Mouse (Mus musculus): ENCODE data around the gene Espn. TPM values are rescaled to one million over a fixed set of nuclear protein-coding genes. Genes with fewer than 3 reads are reported as not detected.

Espn gene
- polyA plus RNA-seq, 1 experiment from 2014 or later = not detected

DNA sequence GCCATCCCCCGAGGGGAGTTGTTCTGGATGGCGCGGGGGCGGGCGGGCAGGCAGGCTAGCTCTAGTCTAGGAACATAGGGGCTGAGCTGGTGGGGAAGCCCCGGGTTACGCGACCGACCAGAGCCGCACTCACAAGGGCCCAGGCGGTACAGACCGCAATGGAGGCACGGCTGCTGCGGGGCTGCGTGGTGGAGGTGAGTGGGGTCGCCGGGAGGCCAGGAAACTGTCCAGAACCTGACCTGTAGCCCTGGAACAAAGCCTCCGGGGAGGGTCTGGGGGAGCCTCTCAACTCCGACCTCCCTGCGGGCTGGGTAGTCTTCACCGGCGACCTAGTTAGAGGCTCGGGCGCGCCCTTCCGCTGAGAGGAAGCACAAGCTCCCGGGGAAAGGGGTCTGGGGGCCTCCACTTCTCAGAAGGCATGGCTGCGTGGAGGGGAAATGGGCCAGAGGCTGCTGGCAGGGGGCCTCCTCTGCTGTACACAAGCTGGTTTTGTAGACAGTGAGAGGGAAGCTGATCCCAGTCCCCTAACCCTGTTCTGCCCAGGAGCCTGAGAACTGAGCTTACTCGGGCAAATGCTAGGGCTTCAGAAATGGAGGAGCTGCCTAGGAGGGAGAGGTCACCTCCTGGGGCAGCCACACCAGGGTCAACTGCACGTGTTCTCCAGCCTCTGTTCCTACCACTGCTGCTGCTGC is 36.1 kb downstream of the Espn start, which contains the start of gene Tnfrsf25:
Gene Tnfrsf25, plus strand, starts transcription at position 14 of the 692 bp plus-strand sequence.
- Histone ChIP-seq H3K36me3 (ENCODE audit: control insufficient read depth, insufficient read depth, low read length) (peaks cover 5% of the 10 kb centered on the region; the same call in 1 of the 2 replicates), H3K4me3 (replicated peaks; ENCODE audit: low read depth, low read length) (no peak within 1 kb of the TSS), H3K4me2 (ENCODE audit: low read length) (peak within 1 kb of the TSS; percentile 15; the same call in 1 of the 2 replicates), H3K27me3 (ENCODE audit: control insufficient read depth, insufficient read depth, low read length) (peaks cover 66% of the 10 kb centered on the region), H3K9ac (replicated peaks; ENCODE audit: low read length) (no peak within 1 kb of the TSS), H3K4me1 (ENCODE audit: control insufficient read depth, insufficient read depth, low read length) (peaks cover 17% of the 10 kb centered on the region; the same call in 1 of the 2 replicates), H3K9me3 (ENCODE audit: control insufficient read depth, low read length) (no peaks in the 10 kb centered on the region), H3K27ac (replicated peaks; ENCODE audit: low read depth, low read length) (no peak within 1 kb of the TSS)
- DNase-seq = peak; percentile 18
- no peak for ATAC-seq (ENCODE audit: low FRiP score, low TSS enrichment)
- WGBS = 2% methylated on average over 30 of the region's 30 CpGs

GRCm38 (mm10) chr4:152114080-152114479 is 38.1 kb downstream of the Espn start:
- H3K9me3 ChIP-seq (ENCODE audit: control insufficient read depth, low read length) = no peaks in the 10 kb centered on the region
- no peak overlapping the region for H3K9ac ChIP-seq (replicated peaks; ENCODE audit: low read length)
- H3K27ac ChIP-seq (replicated peaks; ENCODE audit: low read depth, low read length) = no peak overlapping the region
- ATAC-seq (ENCODE audit: low FRiP score, low TSS enrichment) (no peak), DNase-seq (no peak)
- H3K4me1 ChIP-seq (ENCODE audit: control insufficient read depth, insufficient read depth, low read length) = peaks cover 8% of the 10 kb centered on the region; the same call in 1 of the 2 replicates
- H3K27me3 ChIP-seq (ENCODE audit: control insufficient read depth, insufficient read depth, low read length) = peaks cover 46% of the 10 kb centered on the region
- H3K4me3 ChIP-seq (replicated peaks; ENCODE audit: low read depth, low read length) = no peak overlapping the region
- peaks cover 5% of the 10 kb centered on the region; the same call in 1 of the 2 replicates for H3K36me3 ChIP-seq (ENCODE audit: control insufficient read depth, insufficient read depth, low read length)
- 56% methylated on average over 16 of the region's 16 CpGs for WGBS
- no peak overlapping the region for H3K4me2 ChIP-seq (ENCODE audit: low read length)

GRCm38 (mm10) chr4:152112329-152112728 is 39.8 kb downstream of the Espn start:
- Histone ChIP-seq H3K9me3 (ENCODE audit: control insufficient read depth, low read length) (no peaks in the 10 kb centered on the region), H3K27me3 (ENCODE audit: control insufficient read depth, insufficient read depth, low read length) (peaks cover 33% of the 10 kb centered on the region), H3K27ac (replicated peaks; ENCODE audit: low read depth, low read length) (no peak overlapping the region), H3K4me2 (ENCODE audit: low read length) (no peak overlapping the region), H3K4me3 (replicated peaks; ENCODE audit: low read depth, low read length) (no peak overlapping the region), H3K36me3 (ENCODE audit: control insufficient read depth, insufficient read depth, low read length) (peaks cover 5% of the 10 kb centered on the region; the same call in 1 of the 2 replicates), H3K4me1 (ENCODE audit: control insufficient read depth, insufficient read depth, low read length) (peaks cover 21% of the 10 kb centered on the region), H3K9ac (replicated peaks; ENCODE audit: low read length) (no peak overlapping the region)
- DNase-seq (no peak), ATAC-seq (ENCODE audit: low FRiP score, low TSS enrichment) (no peak)
- 72% methylated on average over 9 of the region's 9 CpGs for WGBS

DNA sequence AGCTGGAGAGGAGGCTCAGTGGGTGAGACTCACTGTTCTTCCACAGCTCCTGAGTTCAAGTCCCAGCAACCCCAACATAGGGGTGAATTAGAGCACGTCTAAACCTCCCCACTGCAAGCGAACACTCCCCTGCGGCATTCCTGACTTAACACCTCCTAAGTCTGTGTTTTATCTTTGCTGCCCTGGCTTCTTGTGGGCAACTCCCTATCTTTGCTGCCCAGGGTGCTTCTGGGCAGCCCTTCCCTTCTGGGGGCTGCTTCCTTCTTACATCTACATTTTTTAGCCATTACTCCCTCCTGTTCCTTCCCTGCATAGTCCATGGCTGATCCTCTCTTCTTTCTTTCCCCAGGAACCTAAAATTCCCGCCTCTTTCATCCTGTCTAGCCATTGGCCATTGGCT is 41.5 kb downstream of the Espn start:
- H3K9me3 ChIP-seq (ENCODE audit: control insufficient read depth, low read length) = no peaks in the 10 kb centered on the region
- H3K4me3 ChIP-seq (replicated peaks; ENCODE audit: low read depth, low read length) = no peak overlapping the region
- peaks cover 5% of the 10 kb centered on the region; the same call in 1 of the 2 replicates for H3K36me3 ChIP-seq (ENCODE audit: control insufficient read depth, insufficient read depth, low read length)
- H3K27me3 ChIP-seq (ENCODE audit: control insufficient read depth, insufficient read depth, low read length) = peaks cover 21% of the 10 kb centered on the region
- H3K27ac ChIP-seq (replicated peaks; ENCODE audit: low read depth, low read length) = no peak overlapping the region
- no peak overlapping the region for H3K4me2 ChIP-seq (ENCODE audit: low read length)
- no peak for ATAC-seq (ENCODE audit: low FRiP score, low TSS enrichment)
- no peak overlapping the region for H3K9ac ChIP-seq (replicated peaks; ENCODE audit: low read length)
- WGBS = 82% methylated on average over 4 of the region's 4 CpGs
- peaks cover 18% of the 10 kb centered on the region for H3K4me1 ChIP-seq (ENCODE audit: control insufficient read depth, insufficient read depth, low read length)
- DNase-seq = no peak

- H3K4me2 ChIP-seq (ENCODE audit: low read length) = no peak overlapping the region
- H3K4me3 ChIP-seq (replicated peaks; ENCODE audit: low read depth, low read length) = no peak overlapping the region
- H3K27ac ChIP-seq (replicated peaks; ENCODE audit: low read depth, low read length) = no peak overlapping the region
- H3K9me3 ChIP-seq (ENCODE audit: control insufficient read depth, low read length) = no peaks in the 10 kb centered on the region
- H3K9ac ChIP-seq (replicated peaks; ENCODE audit: low read length) = no peak overlapping the region
- 88% methylated on average over 3 of the region's 3 CpGs for WGBS
- peaks cover 5% of the 10 kb centered on the region; the same call in 1 of the 2 replicates for H3K36me3 ChIP-seq (ENCODE audit: control insufficient read depth, insufficient read depth, low read length)
- peaks cover 10% of the 10 kb centered on the region for H3K27me3 ChIP-seq (ENCODE audit: control insufficient read depth, insufficient read depth, low read length)
- DNase-seq (no peak), ATAC-seq (ENCODE audit: low FRiP score, low TSS enrichment) (no peak)
- peaks cover 15% of the 10 kb centered on the region for H3K4me1 ChIP-seq (ENCODE audit: control insufficient read depth, insufficient read depth, low read length)
These were observed 42.7 kb downstream of the Espn start for GRCm38 (mm10) chr4:152109509-152109908.

DNA sequence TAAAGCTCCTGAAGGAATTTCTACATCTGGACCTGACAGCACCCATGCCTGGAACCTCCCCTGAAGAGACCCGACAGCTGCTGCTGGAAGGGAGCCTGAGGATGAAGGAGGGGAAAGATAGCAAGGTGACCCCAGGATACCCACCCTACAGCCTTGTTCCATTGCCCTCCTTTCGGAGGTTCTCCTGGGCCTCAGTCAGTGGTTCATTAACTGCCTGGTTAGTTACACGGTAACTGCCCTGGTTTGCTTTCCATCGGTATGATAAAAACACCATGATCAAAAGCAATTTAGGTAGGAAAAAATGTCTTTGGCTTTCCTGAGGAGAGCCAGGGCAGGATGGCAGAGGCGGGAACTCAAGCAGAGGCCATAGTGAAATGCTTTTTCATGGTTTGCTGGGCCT is 43.5 kb downstream of the Espn start:
- Histone ChIP-seq H3K27ac (replicated peaks; ENCODE audit: low read depth, low read length) (peak overlapping the region; percentile 56; the same call in 1 of the 2 replicates), H3K4me2 (ENCODE audit: low read length) (peak overlapping the region; percentile 61), H3K36me3 (ENCODE audit: control insufficient read depth, insufficient read depth, low read length) (peaks cover 10% of the 10 kb centered on the region; the same call in 1 of the 2 replicates), H3K4me3 (replicated peaks; ENCODE audit: low read depth, low read length) (peak overlapping the region; percentile 35), H3K27me3 (ENCODE audit: control insufficient read depth, insufficient read depth, low read length) (0 out of 2 replicates have a peak, but pooled peaks cover 4% of the 10 kb centered on the region), H3K4me1 (ENCODE audit: control insufficient read depth, insufficient read depth, low read length) (peaks cover 15% of the 10 kb centered on the region), H3K9ac (replicated peaks; ENCODE audit: low read length) (peak overlapping the region; percentile 21; the same call in 1 of the 2 replicates), H3K9me3 (ENCODE audit: control insufficient read depth, low read length) (no peaks in the 10 kb centered on the region)
- WGBS = 84% methylated on average over 5 of the region's 5 CpGs
- no peak for ATAC-seq (ENCODE audit: low FRiP score, low TSS enrichment)
- DNase-seq = no peak

- H3K9me3 ChIP-seq (ENCODE audit: control insufficient read depth, low read length) = no peaks in the 10 kb centered on the region
- peak; percentile 94 for ATAC-seq (ENCODE audit: low FRiP score, low TSS enrichment)
- peak overlapping the region; percentile 21; the same call in 1 of the 2 replicates for H3K9ac ChIP-seq (replicated peaks; ENCODE audit: low read length)
- 4% methylated on average over 30 of the region's 30 CpGs for WGBS
- peak overlapping the region; percentile 35 for H3K4me3 ChIP-seq (replicated peaks; ENCODE audit: low read depth, low read length)
- H3K36me3 ChIP-seq (ENCODE audit: control insufficient read depth, insufficient read depth, low read length) = peaks cover 12% of the 10 kb centered on the region; the same call in 1 of the 2 replicates
- peak overlapping the region; percentile 56 for H3K27ac ChIP-seq (replicated peaks; ENCODE audit: low read depth, low read length)
- peak; percentile 89 for DNase-seq
- H3K4me1 ChIP-seq (ENCODE audit: control insufficient read depth, insufficient read depth, low read length) = peaks cover 15% of the 10 kb centered on the region
- peak overlapping the region; percentile 61 for H3K4me2 ChIP-seq (ENCODE audit: low read length)
- H3K27me3 ChIP-seq (ENCODE audit: control insufficient read depth, insufficient read depth, low read length) = 0 out of 2 replicates have a peak, but pooled peaks cover 4% of the 10 kb centered on the region
These were observed 44.1 kb downstream of the Espn start for GRCm38 (mm10) chr4:152107971-152108509.

DNA sequence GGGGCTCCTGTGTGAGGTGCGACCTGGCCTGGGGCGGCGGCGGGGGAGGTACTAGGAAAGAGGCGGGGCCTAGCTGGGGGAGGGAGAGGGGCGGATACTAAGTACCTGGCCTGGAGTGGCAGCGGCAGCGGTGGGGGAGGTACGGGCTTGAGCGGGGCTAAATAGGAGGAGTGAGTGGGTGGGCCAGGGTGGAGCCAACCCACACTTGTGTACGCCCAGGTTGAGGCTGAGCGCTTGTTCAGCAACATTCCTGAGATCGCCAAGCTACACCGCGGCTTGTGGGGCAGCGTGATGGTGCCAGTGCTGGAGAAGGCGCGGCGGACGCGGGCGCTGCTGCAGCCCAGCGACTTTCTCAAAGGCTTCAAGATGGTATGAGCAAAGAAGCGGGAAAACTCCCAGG is 44.7 kb downstream of the Espn start:
- peak overlapping the region; percentile 21; the same call in 1 of the 2 replicates for H3K9ac ChIP-seq (replicated peaks; ENCODE audit: low read length)
- no peaks in the 10 kb centered on the region for H3K9me3 ChIP-seq (ENCODE audit: control insufficient read depth, low read length)
- H3K4me3 ChIP-seq (replicated peaks; ENCODE audit: low read depth, low read length) = peak overlapping the region; percentile 35
- no peak for DNase-seq
- peak overlapping the region; percentile 56 for H3K27ac ChIP-seq (replicated peaks; ENCODE audit: low read depth, low read length)
- H3K27me3 ChIP-seq (ENCODE audit: control insufficient read depth, insufficient read depth, low read length) = 0 out of 2 replicates have a peak, but pooled peaks cover 4% of the 10 kb centered on the region
- peaks cover 11% of the 10 kb centered on the region; the same call in 1 of the 2 replicates for H3K36me3 ChIP-seq (ENCODE audit: control insufficient read depth, insufficient read depth, low read length)
- ATAC-seq (ENCODE audit: low FRiP score, low TSS enrichment) = peak; percentile 44
- WGBS = 3% methylated on average over 24 of the region's 24 CpGs
- peak overlapping the region; percentile 61 for H3K4me2 ChIP-seq (ENCODE audit: low read length)
- peaks cover 15% of the 10 kb centered on the region for H3K4me1 ChIP-seq (ENCODE audit: control insufficient read depth, insufficient read depth, low read length)
